Mouse (Mus musculus): ENCODE results near the gene Bach2. TPM values are rescaled to one million over a fixed set of nuclear protein-coding genes. Genes with fewer than 3 reads are reported as not detected.
A peak's percentile ranks its signal among the peaks of the same experiment; 100 is the strongest.

Gene Bach2
- polyA plus RNA-seq, 1 experiment from 2014 or later = 8.2 TPM

- H3K4me3 ChIP-seq (ENCODE audit: control insufficient read depth in 1 of 2, insufficient read depth in 1 of 2, low read depth in 1 of 2, low read length in 2 of 2) = no peak overlapping the region
- no peaks in the 10 kb centered on the region for H3K36me3 ChIP-seq (ENCODE audit: control insufficient read depth, insufficient read depth, low read length)
- H3K4me2 ChIP-seq (ENCODE audit: low read length) = peak overlapping the region; percentile 30
- no peaks in the 10 kb centered on the region for H3K9me3 ChIP-seq (ENCODE audit: control insufficient read depth, low read length)
- H3K27ac ChIP-seq (replicated peaks in 1 of 2; ENCODE audit: control insufficient read depth in 1 of 2, insufficient read depth in 1 of 2, low read depth in 2 of 2, low read length in 2 of 2) = 0 out of 4 replicates have a peak overlapping the region, but pooled peaks of 1 of the 2 experiments have one; percentile 21
- no peaks in the 10 kb centered on the region for H3K27me3 ChIP-seq (ENCODE audit: control insufficient read depth, insufficient read depth, low read length)
- 14% methylated on average over 7 of the region's 7 CpGs for WGBS
- peak overlapping the region; percentile 48; the same call in 1 of the 2 replicates for H3K9ac ChIP-seq (ENCODE audit: low read length)
- peaks cover 44 to 71% of the 10 kb centered on the region in 2 experiments for H3K4me1 ChIP-seq (ENCODE audit: control insufficient read depth in 2 of 2, insufficient read depth in 2 of 2, low read length in 2 of 2)
- no peak for ATAC-seq (ENCODE audit: insufficient number of reproducible peaks, insufficient read depth, low FRiP score, low read depth)
Measured at GRCm38 (mm10) chr4:32373085-32373484, 134.5 kb downstream of the Bach2 start.

- H3K9me3 ChIP-seq (ENCODE audit: control insufficient read depth, low read length) = no peaks in the 10 kb centered on the region
- H3K4me2 ChIP-seq (ENCODE audit: low read length) = no peak overlapping the region
- no peak overlapping the region for H3K4me3 ChIP-seq (ENCODE audit: control insufficient read depth in 1 of 2, insufficient read depth in 1 of 2, low read depth in 1 of 2, low read length in 2 of 2)
- no peaks in the 10 kb centered on the region for H3K36me3 ChIP-seq (ENCODE audit: control insufficient read depth, insufficient read depth, low read length)
- peaks cover 44 to 68% of the 10 kb centered on the region in 2 experiments for H3K4me1 ChIP-seq (ENCODE audit: control insufficient read depth in 2 of 2, insufficient read depth in 2 of 2, low read length in 2 of 2)
- no peak for ATAC-seq (ENCODE audit: insufficient number of reproducible peaks, insufficient read depth, low FRiP score, low read depth)
- no peak overlapping the region for H3K9ac ChIP-seq (ENCODE audit: low read length)
- H3K27ac ChIP-seq (replicated peaks in 1 of 2; ENCODE audit: control insufficient read depth in 1 of 2, insufficient read depth in 1 of 2, low read depth in 2 of 2, low read length in 2 of 2) = no peak overlapping the region
- H3K27me3 ChIP-seq (ENCODE audit: control insufficient read depth, insufficient read depth, low read length) = no peaks in the 10 kb centered on the region
- WGBS = 47% methylated on average over 3 of the region's 3 CpGs
Measured at GRCm38 (mm10) chr4:32373527-32373926, 134.9 kb downstream of the Bach2 start.

- no peaks in the 10 kb centered on the region for H3K36me3 ChIP-seq (ENCODE audit: control insufficient read depth, insufficient read depth, low read length)
- H3K4me3 ChIP-seq (ENCODE audit: control insufficient read depth in 1 of 2, insufficient read depth in 1 of 2, low read depth in 1 of 2, low read length in 2 of 2) = no peak overlapping the region
- H3K4me1 ChIP-seq (ENCODE audit: control insufficient read depth in 2 of 2, insufficient read depth in 2 of 2, low read length in 2 of 2) = peaks cover 38 to 54% of the 10 kb centered on the region in 2 experiments
- no peak for ATAC-seq (ENCODE audit: insufficient number of reproducible peaks, insufficient read depth, low FRiP score, low read depth)
- H3K9me3 ChIP-seq (ENCODE audit: control insufficient read depth, low read length) = no peaks in the 10 kb centered on the region
- no peak overlapping the region for H3K9ac ChIP-seq (ENCODE audit: low read length)
- H3K27me3 ChIP-seq (ENCODE audit: control insufficient read depth, insufficient read depth, low read length) = no peaks in the 10 kb centered on the region
- 66% methylated on average over 10 of the region's 10 CpGs for WGBS
- no peak overlapping the region for H3K4me2 ChIP-seq (ENCODE audit: low read length)
- 0 out of 4 replicates have a peak overlapping the region, but pooled peaks of 1 of the 2 experiments have one; percentile 62 for H3K27ac ChIP-seq (replicated peaks in 1 of 2; ENCODE audit: control insufficient read depth in 1 of 2, insufficient read depth in 1 of 2, low read depth in 2 of 2, low read length in 2 of 2)
Measured at GRCm38 (mm10) chr4:32374751-32375582, 136.4 kb downstream of the Bach2 start.

- H3K4me3 ChIP-seq (ENCODE audit: control insufficient read depth in 1 of 2, insufficient read depth in 1 of 2, low read depth in 1 of 2, low read length in 2 of 2) = no peak overlapping the region
- H3K4me1 ChIP-seq (ENCODE audit: control insufficient read depth in 2 of 2, insufficient read depth in 2 of 2, low read length in 2 of 2) = peaks cover 32 to 48% of the 10 kb centered on the region in 2 experiments
- peak overlapping the region; percentile 43 to 62 for H3K27ac ChIP-seq (replicated peaks in 1 of 2; ENCODE audit: control insufficient read depth in 1 of 2, insufficient read depth in 1 of 2, low read depth in 2 of 2, low read length in 2 of 2)
- 0 out of 2 replicates have a peak overlapping the region, but pooled peaks have one; percentile 11 for H3K9ac ChIP-seq (ENCODE audit: low read length)
- no peaks in the 10 kb centered on the region for H3K27me3 ChIP-seq (ENCODE audit: control insufficient read depth, insufficient read depth, low read length)
- no peak for ATAC-seq (ENCODE audit: insufficient number of reproducible peaks, insufficient read depth, low FRiP score, low read depth)
- H3K36me3 ChIP-seq (ENCODE audit: control insufficient read depth, insufficient read depth, low read length) = no peaks in the 10 kb centered on the region
- 46% methylated on average over 16 of the region's 16 CpGs for whole genome bisulfite sequencing
- H3K4me2 ChIP-seq (ENCODE audit: low read length) = no peak overlapping the region
- H3K9me3 ChIP-seq (ENCODE audit: control insufficient read depth, low read length) = no peaks in the 10 kb centered on the region
Measured at GRCm38 (mm10) chr4:32375721-32376526, 137.3 kb downstream of the Bach2 start.

GRCm38 (mm10) chr4:32376527-32376948 is 137.9 kb downstream of the Bach2 start:
- no peak for ATAC-seq (ENCODE audit: insufficient number of reproducible peaks, insufficient read depth, low FRiP score, low read depth)

GRCm38 (mm10) chr4:32379140-32379539 is 140.5 kb downstream of the Bach2 start:
- H3K4me3 ChIP-seq (ENCODE audit: control insufficient read depth in 1 of 2, insufficient read depth in 1 of 2, low read depth in 1 of 2, low read length in 2 of 2) = no peak overlapping the region
- H3K9ac ChIP-seq (ENCODE audit: low read length) = no peak overlapping the region
- H3K4me1 ChIP-seq (ENCODE audit: control insufficient read depth in 2 of 2, insufficient read depth in 2 of 2, low read length in 2 of 2) = peaks cover 19 to 33% of the 10 kb centered on the region in 2 experiments
- no peaks in the 10 kb centered on the region for H3K36me3 ChIP-seq (ENCODE audit: control insufficient read depth, insufficient read depth, low read length)
- no peaks in the 10 kb centered on the region for H3K9me3 ChIP-seq (ENCODE audit: control insufficient read depth, low read length)
- no peak overlapping the region for H3K27ac ChIP-seq (replicated peaks in 1 of 2; ENCODE audit: control insufficient read depth in 1 of 2, insufficient read depth in 1 of 2, low read depth in 2 of 2, low read length in 2 of 2)
- H3K4me2 ChIP-seq (ENCODE audit: low read length) = no peak overlapping the region
- no peaks in the 10 kb centered on the region for H3K27me3 ChIP-seq (ENCODE audit: control insufficient read depth, insufficient read depth, low read length)
- 86% methylated on average over 7 of the region's 7 CpGs for WGBS
- ATAC-seq (ENCODE audit: insufficient number of reproducible peaks, insufficient read depth, low FRiP score, low read depth) = no peak

More at GRCm38 (mm10) chr4:32376527-32376948, 137.9 kb downstream of the Bach2 start:
- Histone ChIP-seq H3K4me1 (ENCODE audit: control insufficient read depth in 2 of 2, insufficient read depth in 2 of 2, low read length in 2 of 2) (peaks cover 32 to 50% of the 10 kb centered on the region in 2 experiments), H3K4me2 (ENCODE audit: low read length) (no peak overlapping the region), H3K9me3 (ENCODE audit: control insufficient read depth, low read length) (no peaks in the 10 kb centered on the region), H3K36me3 (ENCODE audit: control insufficient read depth, insufficient read depth, low read length) (no peaks in the 10 kb centered on the region), H3K27ac (replicated peaks in 1 of 2; ENCODE audit: control insufficient read depth in 1 of 2, insufficient read depth in 1 of 2, low read depth in 2 of 2, low read length in 2 of 2) (peak overlapping the region; percentile 43 to 62), H3K4me3 (ENCODE audit: control insufficient read depth in 1 of 2, insufficient read depth in 1 of 2, low read depth in 1 of 2, low read length in 2 of 2) (no peak overlapping the region), H3K9ac (ENCODE audit: low read length) (0 out of 2 replicates have a peak overlapping the region, but pooled peaks have one; percentile 11), H3K27me3 (ENCODE audit: control insufficient read depth, insufficient read depth, low read length) (no peaks in the 10 kb centered on the region)
- WGBS = 44% methylated on average over 6 of the region's 6 CpGs

- no peak for ATAC-seq (ENCODE audit: insufficient number of reproducible peaks, insufficient read depth, low FRiP score, low read depth)
- Histone ChIP-seq H3K9me3 (ENCODE audit: control insufficient read depth, low read length) (no peaks in the 10 kb centered on the region), H3K9ac (ENCODE audit: low read length) (no peak overlapping the region), H3K27ac (replicated peaks in 1 of 2; ENCODE audit: control insufficient read depth in 1 of 2, insufficient read depth in 1 of 2, low read depth in 2 of 2, low read length in 2 of 2) (no peak overlapping the region), H3K4me3 (ENCODE audit: control insufficient read depth in 1 of 2, insufficient read depth in 1 of 2, low read depth in 1 of 2, low read length in 2 of 2) (no peak overlapping the region), H3K4me1 (ENCODE audit: control insufficient read depth in 2 of 2, insufficient read depth in 2 of 2, low read length in 2 of 2) (peaks cover 12 to 24% of the 10 kb centered on the region in 2 experiments), H3K4me2 (ENCODE audit: low read length) (no peak overlapping the region), H3K27me3 (ENCODE audit: control insufficient read depth, insufficient read depth, low read length) (no peaks in the 10 kb centered on the region), H3K36me3 (ENCODE audit: control insufficient read depth, insufficient read depth, low read length) (no peaks in the 10 kb centered on the region)
- WGBS = 71% methylated on average over 16 of the region's 16 CpGs
Measured at GRCm38 (mm10) chr4:32381666-32382381, 143.2 kb downstream of the Bach2 start.
